Mouse (Mus musculus): ENCODE data around the gene Pmf1.

DNA sequence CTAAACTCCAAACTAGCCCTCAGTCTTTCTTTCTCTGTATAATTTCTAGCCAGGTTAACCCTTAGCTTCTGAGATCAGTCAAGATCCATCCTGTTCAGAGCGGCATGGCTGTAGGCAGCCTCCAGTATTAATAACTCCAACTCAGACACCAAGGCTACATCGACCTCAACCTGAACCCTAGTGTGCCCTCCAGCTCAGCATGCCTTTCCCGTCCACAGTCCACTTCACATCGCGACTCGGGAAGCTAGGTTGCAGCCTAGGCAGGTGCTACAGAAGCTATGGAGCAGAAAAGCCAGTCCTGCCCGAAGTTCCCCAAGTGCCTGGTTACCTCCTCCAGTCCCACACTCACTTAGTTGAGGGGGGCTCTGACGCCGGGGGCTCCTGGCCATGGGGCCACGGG, 27.3 kb upstream of the Pmf1 start:
- TF ChIP-seq CTCF (IDR thresholded peaks at IDR 0.05; ENCODE audit: control insufficient read depth, insufficient read depth, insufficient read length) (no peak), FOSL1 (IDR thresholded peaks at IDR 0.05; ENCODE audit: insufficient read depth, low read length, poor library complexity, severe bottlenecking) (no peak), MYOG (IDR thresholded peaks at IDR 0.05; ENCODE audit: control insufficient read depth, extremely low read depth, insufficient read length) (no peak)
